Mouse (Mus musculus) retina, adult 2 months (tissue): ENCODE measurements around the gene Arhgef9.

Source experiments
- DNase-seq: peaks from one replicate; pipeline ENCODE4 v3.0.0-alpha.2; 2012; ENCODE audit warnings: low read depth, low spot score

Gene Arhgef9

DNA sequence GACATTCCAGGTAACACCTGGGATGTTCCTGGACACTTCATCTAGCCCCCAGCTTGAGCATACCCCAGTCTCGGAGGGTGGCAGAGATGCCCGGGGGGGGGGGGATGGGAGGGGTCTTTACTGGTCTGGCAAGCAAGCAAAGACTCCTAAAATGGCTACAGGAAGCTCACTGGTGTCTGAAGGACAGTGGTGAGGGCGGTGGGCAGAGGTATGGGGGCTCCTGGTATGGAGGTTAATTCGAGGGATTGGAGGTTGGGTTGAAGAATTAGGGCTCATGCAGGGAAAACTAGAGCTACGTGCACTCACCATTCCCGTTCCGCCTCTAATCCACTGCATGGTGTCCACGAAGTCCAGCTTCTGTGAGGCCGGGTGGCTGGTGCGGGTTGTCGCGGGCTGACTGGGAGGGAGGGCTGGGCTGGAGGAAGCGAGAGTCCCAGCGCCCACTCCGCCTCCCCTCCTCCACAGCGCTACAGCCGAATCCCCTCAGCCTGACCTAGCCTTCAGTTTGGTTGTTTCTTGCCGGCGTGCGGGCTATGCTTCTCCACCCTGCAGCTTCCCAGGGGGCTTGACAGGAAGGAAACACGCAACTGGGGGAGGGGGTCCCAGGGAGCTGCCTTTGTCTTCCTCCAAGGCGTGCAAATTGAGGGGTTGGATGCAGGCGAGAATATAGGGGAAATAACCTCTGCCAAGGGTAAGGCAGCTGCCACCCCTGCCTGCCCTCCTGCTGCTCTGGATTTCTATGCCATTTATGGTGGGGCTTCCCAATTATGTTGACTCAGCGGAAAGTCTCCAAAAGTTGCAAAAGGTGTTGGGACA, at the start of gene Arhgef9:
Arhgef9 (minus strand) TSS at position 753 of the 816 bp plus-strand sequence.
- DNase-seq: no peak

DNA sequence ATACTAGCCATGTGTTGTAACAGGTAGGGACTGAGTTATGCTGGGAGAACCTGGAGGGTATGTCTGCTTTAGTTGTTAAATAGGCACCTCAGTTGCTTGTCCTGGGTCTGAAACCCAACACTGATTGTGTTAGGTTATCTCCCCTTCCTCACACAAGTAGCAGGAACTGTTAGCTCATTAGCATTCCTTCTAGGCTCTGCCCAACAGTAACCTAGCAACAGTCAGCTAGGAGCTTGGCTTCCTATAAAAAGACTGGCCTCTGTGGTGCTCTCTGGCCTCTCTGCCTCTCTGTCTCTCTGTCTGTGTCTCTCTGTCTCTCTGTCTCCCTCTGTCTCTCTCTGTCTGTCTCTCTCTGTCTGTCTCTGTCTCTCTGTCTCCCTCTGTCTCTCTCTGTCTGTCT, 42.2 kb upstream of the Arhgef9 start:
- DNase-seq: no peak

DNA sequence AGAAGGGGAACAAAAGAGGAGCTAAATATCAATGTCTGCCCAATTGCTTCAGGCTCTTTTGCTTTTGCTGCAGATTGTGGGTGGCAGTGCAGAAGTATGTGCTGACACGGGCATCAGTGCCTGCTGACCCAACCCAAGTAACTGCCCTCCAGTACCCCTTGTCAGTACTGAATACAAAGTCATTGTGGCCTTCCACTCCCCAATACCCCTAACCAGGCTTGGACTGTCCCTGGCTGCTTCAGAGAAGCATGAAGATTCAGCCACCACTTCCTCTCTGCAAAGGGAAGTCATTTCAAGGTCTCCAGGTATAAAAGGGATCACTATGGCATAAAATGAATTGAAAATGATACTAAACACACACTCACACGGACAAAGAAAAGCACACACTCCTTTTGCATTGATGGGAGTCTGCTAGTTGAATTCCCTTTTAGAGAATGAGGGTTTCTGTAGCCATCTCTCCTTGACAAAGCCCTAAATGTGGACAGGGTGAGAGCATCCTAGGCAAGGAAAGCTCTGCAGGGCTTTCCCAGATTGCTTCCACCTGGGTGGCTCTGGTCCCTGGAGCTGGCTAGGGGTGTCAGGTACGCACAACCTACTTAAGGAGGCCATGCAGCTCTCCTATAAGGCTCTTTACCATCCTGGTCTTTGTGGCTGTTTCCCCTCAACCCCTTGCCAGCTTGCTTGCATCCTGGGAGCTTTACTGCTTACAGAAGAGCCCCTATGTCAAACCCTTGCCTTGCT, 1.1 kb downstream of the Arhgef9 start:
- no peak for DNase-seq

DNA sequence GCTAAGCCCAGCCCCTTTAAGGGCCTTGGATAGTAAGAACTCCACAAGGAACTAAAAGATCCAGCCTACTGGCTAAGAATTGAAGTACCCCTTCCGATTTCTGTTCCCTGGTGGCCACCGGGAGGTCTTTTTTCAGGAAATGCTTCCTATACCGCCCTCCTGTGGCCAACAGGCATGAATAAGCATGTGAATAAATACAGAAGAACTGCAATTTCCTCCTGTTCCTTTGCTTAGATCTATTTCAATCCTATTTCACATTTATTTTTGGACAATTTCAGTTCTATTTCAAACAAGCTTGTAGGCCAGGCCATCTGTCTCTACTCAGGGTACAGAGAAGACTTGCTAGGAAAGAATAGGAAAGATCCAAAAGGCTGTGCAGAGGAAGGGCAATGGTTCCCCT, 20.7 kb downstream of the Arhgef9 start:
- no peak for DNase-seq

DNA sequence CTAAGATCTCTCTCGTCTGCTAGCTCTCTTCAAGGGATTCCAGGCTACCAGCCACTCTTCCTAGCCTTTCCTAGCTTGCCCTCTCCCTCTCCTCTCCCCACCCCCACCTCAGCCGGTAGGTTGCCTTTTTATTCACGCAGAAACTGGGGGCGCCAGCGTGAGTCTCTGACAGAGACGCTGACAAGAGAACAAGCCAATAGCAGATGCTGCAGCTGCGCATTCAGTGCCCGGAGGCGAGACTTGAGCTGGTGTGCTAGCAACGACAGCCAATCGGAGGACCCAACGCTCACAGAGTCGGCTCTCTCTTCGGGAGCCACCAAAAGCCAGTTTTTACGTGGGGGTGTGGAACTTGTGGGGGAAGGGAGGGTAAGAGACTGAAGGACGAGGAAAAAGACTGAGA, 30.3 kb downstream of the Arhgef9 start:
- peak; percentile 48 for DNase-seq

DNA sequence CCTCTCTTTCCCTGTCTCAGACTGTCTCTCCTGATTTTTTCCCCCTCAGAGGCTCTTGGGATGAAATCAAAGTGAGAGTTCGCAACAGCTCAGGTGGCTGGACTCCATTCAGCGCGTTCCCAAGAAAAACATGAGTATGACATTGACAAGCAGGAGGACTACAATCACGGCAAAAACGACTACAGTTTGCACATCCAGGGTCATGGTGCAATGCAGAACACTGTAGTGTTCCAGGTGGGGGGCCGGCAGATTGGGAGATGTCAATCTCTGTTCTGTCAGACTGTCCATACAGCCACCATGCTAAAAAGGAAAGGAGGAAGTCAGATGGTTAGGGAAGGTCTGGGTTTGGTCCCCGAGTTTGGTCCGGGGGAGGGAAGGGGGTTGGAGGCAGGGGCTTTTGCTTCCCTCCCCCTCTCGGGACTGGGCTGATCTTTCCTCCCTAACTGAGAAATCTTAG, 31.0 kb downstream of the Arhgef9 start:
- no peak for DNase-seq

DNA sequence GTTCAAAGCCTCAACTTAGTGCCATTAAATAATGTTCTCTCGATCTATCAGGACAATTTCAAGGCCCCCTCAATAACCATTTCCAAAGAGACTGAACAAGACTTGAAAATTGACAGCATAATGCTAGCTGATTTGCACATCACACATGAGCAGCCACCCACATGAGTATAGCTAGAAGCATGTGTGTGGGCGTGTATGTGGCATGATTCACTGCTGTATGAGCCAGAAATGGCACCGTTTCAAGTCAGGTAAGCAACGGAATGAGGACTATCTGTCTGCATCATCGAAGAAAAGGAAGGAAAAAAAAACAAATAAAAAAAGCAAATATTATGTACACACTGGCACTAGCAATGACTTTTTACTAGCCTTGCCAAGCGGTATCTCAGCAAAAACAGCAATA, 32.5 kb downstream of the Arhgef9 start:
- no peak for DNase-seq

DNA sequence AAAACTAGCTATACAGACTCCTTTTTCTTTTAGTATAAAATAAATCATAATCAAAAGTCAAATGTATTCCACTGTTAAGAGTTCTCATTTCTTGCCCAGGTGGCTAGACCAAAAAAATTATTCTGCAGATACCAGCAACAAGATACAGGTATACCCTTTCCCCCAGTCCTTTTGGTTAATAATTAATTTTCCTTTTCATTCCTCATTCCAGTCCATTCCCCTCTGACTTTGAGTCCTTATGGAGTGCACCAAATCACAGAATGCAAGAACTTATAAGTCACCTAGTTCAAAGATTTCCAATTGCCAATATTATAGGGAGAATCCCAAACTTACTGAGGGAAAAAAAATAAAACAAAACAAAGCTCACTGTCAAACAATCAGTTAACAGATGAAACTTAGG, 33.2 kb downstream of the Arhgef9 start:
- DNase-seq: no peak

DNA sequence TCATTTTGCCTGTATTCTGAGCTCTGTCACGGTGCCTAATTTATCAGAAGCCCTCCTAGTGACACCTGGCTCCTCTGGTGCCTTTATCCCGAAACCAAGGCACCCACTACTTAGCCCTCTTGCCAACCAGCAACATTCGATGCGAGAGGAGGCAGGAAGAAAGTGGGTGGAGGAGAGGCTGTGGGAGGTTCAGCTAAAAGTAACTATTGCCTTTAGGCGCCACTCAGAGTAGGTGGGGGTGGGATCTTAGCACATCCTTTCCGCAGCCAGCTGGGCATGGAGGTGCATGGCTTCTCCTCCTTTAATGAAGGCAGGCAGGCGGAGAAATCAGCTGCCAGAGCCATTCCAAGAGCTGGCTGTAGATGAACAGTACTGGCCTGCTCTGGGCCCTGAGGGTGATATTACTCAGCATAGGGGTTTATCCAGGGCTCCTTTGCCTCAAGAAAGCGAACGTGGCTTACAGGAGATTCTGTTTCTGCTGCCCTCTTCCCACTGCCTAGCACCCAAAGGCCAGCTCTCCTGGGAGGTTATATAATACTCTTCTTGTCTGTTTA, 39.7 kb downstream of the Arhgef9 start:
- DNase-seq: no peak

DNA sequence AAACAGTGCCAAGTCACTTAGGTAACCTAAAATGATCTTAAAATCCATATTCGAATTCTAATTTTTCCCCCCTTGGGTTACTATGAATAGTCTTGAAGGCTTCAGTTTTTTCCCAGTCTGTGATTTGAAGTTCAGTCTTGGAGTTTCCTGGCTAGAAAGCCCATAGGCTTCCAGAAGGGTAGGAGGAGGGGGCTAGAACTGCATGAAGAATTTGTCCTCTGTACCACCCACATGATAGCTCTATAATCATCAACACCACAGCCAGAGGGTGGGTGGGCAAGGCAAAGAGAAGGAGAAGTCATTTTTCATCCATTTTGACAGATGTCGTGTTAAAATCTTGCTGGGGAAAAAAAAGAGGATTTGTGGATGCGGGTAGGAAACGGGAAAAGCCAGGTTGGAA, 58.0 kb downstream of the Arhgef9 start:
- no peak for DNase-seq

DNA sequence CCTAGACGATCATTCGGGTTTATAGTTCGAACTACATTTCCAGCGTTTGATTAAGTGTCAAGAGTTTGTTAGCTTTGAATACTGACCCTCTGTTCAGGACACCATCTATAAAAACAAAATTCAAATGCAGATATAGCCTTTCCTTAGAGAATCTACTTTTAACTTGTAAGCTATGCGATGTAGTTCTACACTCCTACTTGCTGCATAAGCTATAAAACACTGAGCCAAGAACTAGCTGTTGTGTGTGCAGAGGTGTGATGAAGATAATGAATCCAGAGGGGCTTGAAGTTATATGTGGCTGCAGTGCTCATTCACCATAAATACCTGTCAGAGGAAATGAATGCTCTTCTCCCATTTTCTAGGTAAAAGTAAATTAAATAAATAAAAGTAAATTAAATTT, 63.2 kb downstream of the Arhgef9 start:
- no peak for DNase-seq

DNA sequence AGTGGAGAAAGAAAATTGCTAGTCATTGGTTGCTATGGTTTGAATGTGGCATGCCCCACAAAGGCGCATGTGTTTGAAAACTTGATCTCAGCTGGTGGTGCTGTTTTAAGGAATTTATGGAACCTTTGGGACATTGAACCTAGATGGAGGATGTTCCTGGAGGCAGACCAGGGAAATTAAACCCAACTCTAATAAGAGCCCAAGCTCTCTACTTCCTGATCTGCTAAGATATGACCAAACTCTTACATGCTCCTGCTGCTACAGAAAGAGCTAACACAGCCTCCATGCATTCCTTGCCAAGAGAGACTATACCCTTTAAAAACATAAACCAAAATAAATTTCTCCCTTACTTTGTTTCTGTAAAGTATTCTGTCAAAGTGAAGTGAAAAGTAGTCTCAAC, 63.7 kb downstream of the Arhgef9 start:
- DNase-seq: no peak

DNA sequence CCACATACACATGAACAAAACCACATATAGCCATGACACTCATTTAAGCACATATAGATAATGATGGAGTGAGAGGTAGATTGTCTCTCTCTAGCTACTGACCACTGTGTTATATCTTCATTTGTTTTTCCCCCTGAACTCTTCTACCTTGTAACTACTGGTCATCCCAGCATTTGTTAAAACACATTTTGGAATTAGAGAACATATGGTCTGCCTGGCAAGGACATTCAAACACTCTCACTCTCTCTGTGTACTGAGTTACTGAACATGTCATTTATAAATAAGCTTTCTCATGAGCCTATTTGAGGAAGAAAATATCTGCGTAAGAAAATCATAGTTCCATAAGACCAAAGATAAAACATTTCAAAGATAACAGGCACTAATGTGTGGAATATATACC, 64.9 kb downstream of the Arhgef9 start:
- no peak for DNase-seq

DNA sequence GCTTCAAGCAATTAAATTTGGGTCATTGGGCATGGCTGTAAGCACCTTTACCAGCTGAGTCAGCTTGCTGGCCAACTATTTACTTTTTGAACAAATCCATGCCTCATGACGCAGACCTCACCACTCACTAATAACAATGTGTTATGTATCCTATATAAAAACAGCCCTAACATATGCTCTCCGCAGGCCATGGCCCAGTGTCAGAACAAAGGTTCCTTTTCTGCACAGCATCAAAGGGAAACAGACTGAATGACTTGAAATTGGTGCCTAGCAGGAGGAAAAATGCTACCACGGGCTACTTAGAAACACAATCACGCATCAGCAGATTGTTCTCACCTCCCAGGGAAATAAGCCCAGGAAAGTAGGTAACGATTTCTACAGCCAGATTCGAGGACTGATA, 73.2 kb downstream of the Arhgef9 start:
- DNase-seq: no peak

DNA sequence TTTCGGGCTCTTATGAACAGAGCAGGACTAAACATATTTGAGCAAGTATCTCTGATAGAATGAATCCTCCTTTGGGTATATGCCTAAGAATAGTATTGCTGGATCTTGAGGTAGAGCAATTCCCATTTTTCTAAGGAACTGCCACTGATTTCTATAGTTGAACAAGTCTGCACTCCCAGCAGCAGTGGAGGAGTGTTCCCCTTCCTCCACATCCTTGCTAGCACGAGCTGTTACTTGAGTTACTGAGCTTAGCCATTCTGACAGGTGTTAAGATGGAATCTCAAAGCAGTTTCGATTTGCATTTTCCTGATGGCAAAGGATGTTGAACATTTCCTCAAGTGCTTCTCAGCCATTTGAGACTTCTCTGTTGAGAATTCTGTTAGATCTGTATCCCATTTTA, 92.3 kb downstream of the Arhgef9 start:
- DNase-seq: no peak

DNA sequence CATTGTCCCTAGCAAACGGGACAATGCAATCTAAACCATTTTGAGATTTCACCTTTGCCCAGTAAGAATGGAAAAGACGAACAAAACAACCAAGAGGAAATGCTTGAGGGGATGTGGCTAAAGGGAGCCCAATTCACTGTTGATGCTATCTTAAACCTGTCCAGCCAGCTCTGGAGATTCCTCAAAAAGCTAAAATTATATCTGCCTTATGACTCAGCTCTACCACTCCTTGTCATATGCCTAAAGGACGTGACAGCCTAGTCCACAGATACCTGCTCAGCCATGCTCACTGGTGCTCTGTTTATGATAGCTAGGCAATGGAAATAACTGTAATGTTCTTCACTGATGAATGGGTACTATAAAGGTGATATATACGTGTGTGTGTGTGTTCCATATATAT, 109.0 kb downstream of the Arhgef9 start:
- no peak for DNase-seq

DNA sequence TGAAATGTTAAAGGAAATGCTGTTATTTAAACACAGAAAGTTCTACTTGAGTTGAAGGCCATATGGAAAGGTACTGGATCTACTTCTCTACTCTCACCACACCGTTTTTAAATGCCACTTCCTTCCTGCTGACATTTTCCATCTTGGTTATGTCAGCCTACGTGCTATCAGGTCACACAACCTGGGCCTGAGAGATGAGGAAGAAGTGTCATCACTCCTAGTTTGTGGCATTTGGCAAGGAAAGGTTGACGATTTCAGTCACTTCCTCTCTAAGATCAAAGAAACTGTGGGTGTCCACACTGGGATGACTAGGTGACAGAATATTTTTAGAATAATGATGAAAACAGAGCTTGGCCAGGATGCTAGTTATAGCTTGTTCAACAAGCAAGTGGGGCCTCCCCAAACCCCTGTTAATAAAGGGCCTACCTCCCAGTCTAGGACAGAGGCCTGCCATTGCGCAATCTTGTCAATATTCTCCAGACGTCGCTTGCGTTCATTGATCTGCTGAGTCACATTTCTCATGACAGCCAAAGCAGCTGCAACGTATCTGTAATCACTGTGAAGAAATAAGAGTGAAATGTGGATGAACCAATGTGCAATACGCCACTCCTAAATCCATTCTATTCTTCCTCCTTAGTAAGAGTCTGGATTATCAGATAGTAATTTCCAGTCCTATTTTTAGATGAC, 119.5 kb downstream of the Arhgef9 start:
- DNase-seq: no peak

DNA sequence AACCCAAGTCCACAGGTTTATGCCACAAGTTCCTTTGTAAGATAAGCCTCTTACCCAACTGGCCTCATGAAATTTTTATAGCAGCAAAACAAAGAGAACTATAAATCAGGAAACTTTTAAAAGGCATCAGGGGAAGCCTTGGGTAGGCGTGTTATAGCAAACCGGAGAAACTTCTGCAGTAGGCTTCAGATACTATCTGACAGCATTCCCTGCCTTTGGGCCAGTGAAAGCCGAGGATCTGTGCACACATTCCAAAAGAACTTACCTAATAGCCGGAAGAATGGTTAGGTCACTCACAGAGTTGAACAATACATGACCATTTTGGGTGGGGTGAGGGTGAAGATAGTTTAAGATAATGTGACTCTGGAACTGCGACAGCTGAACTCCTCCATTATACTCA, 168.7 kb downstream of the Arhgef9 start:
- no peak for DNase-seq

DNA sequence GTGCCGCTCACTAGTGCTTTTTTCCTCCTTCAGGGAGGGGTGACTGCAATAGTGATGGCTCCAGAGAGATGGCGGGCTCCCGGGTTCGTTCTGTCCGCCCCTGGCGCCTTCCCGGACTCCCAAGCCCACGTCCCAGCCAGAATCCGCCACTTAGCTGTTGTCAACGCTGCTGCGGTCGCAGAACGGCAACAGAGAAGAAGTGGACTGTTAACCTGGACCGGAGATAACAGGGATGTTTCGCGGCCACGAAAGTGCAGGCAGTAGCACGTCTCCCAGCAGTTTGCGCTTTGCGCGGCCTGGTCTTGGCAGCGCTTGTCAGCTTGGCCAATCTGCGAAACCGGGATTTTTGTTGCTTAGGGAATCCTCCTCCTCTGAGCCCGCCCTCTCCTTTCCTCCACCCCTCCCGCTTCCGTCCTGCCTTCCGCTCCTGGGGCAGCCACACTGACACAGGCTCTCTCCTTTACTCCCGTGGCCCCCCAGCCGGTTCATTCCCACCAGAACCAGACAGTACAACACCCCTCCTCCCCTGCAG, 170.2 kb downstream of the Arhgef9 start, which contains the start of gene Spin4:
Spin4 (minus strand) TSS at position 322 of the 532 bp plus-strand sequence.
- no peak for DNase-seq

DNA sequence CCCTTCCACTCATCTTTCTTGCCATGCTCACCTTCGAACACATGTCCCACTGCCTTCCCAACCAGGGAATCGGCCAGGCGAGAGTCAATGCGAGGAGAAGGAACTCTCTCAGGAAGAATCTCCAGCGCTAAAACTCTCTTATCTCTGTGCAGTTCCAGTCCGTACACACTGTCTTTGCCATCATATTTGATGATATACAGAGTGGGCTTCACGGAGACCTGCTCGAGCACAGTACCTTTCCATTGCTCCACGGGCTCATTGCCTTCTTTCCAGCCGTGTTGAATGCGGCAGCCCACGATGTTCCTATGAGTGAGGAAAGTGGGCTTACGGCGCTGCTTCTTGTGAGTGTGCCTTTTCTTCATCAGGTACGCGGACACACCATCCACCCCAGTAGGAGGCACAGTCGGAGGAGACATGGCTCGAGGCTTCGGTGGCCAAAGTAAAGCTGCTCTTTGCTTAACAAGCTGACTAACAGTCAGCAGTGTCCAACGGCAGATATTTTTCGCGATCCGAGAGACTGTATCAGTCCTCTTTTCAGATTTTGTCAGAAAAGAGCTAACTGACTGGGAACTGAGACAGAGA, 170.8 kb downstream of the Arhgef9 start:
- no peak for DNase-seq

DNA sequence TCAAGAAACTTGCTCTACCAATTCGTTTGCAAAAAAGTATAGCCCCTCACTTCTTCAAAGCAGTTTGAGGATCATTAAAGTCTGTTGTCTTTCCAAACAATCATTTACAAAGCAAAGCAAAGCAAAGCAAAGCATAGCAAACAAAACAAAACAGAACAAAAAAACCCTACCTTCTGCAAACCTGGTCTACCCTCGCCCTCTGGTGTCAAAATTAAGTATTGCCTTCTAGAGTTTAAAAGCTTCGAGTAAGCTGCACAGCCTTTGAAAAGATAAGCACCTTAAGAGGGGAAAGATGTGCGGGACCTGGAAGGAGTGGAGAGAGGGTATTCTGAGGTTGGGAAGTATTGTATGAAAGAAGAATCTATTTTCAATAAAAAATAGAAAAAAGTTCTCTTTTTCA, 184.6 kb downstream of the Arhgef9 start:
- DNase-seq: no peak
